Mouse (Mus musculus): ENCODE data around the gene Olfr1418. TPM values are rescaled to one million over a fixed set of nuclear protein-coding genes. Genes with fewer than 3 reads are reported as not detected.

Gene Olfr1418
- polyA plus RNA-seq, 1 experiment = not detected

DNA sequence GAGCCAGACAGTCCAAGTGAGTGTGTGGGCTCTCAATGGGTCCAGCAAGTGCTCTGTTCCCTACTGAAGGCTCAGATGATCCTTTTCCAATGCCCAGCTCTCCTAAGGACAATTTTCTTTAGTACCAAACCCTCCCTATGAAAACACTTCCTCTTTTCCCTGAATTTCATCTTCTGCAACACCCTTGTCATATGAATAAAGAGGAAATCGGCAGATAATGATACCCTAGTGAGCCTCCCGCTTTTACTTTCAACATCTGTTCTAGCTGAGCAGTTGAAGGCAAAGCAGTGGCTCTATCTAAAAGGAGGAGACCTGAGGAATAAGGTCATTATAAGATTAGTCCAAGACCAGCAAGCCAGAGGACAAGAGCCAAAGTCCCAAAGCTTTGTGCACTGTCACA lies 52.4 kb downstream of the Olfr1418 start:
- no peaks in the 10 kb centered on the region for H3K36me3 ChIP-seq (ENCODE audit: control insufficient read depth, insufficient read depth)
- no peaks in the 10 kb centered on the region for H3K79me2 ChIP-seq (ENCODE audit: control insufficient read depth, insufficient read depth)
- no peak overlapping the region for H3K4me2 ChIP-seq (ENCODE audit: low read depth)
- no peak overlapping the region for H3ac ChIP-seq (ENCODE audit: control insufficient read depth, insufficient read length)
- TF ChIP-seq POLR2A (IDR thresholded peaks at IDR 0.05; ENCODE audit: insufficient read length, low read depth) = no peak
- TF ChIP-seq CEBPB (IDR thresholded peaks at IDR 0.05; ENCODE audit: insufficient read depth, poor library complexity, severe bottlenecking) = no peak
- TF ChIP-seq TCF3 (IDR thresholded peaks at IDR 0.05; ENCODE audit: insufficient read length, low read depth) = no peak
- no peak for TF ChIP-seq TCF12 (IDR thresholded peaks at IDR 0.05; ENCODE audit: insufficient read depth, poor library complexity, severe bottlenecking)
- TF ChIP-seq USF1 (IDR thresholded peaks at IDR 0.05; ENCODE audit: low read depth) = no peak
- TF ChIP-seq MYOD1 (IDR thresholded peaks at IDR 0.05; ENCODE audit: control insufficient read depth in 1 of 3, insufficient read length in 2 of 3, low read depth in 2 of 3) = no peak
- TF ChIP-seq SRF (IDR thresholded peaks at IDR 0.05; ENCODE audit: control insufficient read depth, insufficient read length, low read depth) = no peak
- no peak for TF ChIP-seq REST (IDR thresholded peaks at IDR 0.05; ENCODE audit: insufficient read depth, insufficient read length)
- no peak for TF ChIP-seq POLR2AphosphoS2 (IDR thresholded peaks at IDR 0.05; ENCODE audit: insufficient read length, low read depth)
- no peak for TF ChIP-seq MYOG (IDR thresholded peaks at IDR 0.05; ENCODE audit: control insufficient read depth in 1 of 3, insufficient read depth in 1 of 3, insufficient read length in 2 of 3, low read depth in 2 of 3)
- no peak overlapping the region for H3K4me3 ChIP-seq
- no peaks in the 10 kb centered on the region for H3K27me3 ChIP-seq (ENCODE audit: control insufficient read depth, insufficient read depth, insufficient read length)

DNA sequence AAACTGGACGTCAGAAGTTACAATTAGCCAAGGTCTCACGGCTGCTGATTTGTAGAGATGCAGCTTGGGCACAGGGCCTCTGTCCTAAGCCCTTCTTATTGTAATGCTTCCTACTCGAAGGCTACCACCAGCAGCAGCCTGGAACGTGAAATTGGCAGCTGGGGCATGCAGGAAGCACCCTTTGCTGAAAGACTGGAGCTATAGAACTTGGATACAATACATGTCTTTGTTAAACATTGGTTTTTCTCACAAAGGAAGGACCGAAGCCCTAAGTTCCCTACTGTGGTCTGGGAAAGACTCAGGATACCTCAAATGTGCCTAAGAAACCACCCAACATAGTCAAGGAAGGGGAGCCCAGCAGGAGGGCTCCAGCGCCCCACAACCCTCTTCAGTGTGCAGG lies 53.0 kb downstream of the Olfr1418 start:
- Histone ChIP-seq H3K4me2 (ENCODE audit: low read depth) (no peak overlapping the region), H3K27me3 (ENCODE audit: control insufficient read depth, insufficient read depth, insufficient read length) (no peaks in the 10 kb centered on the region), H3ac (ENCODE audit: control insufficient read depth, insufficient read length) (no peak overlapping the region), H3K79me2 (ENCODE audit: control insufficient read depth, insufficient read depth) (no peaks in the 10 kb centered on the region), H3K36me3 (ENCODE audit: control insufficient read depth, insufficient read depth) (no peaks in the 10 kb centered on the region), H3K4me3 (no peak overlapping the region)
- TF ChIP-seq MYOG (IDR thresholded peaks at IDR 0.05; ENCODE audit: control insufficient read depth in 1 of 3, insufficient read depth in 1 of 3, insufficient read length in 2 of 3, low read depth in 2 of 3) = no peak
- TF ChIP-seq USF1 (IDR thresholded peaks at IDR 0.05; ENCODE audit: low read depth) = no peak
- TF ChIP-seq POLR2AphosphoS2 (IDR thresholded peaks at IDR 0.05; ENCODE audit: insufficient read length, low read depth) = no peak
- TF ChIP-seq SRF (IDR thresholded peaks at IDR 0.05; ENCODE audit: control insufficient read depth, insufficient read length, low read depth) = no peak
- TF ChIP-seq REST (IDR thresholded peaks at IDR 0.05; ENCODE audit: insufficient read depth, insufficient read length) = no peak
- TF ChIP-seq TCF12 (IDR thresholded peaks at IDR 0.05; ENCODE audit: insufficient read depth, poor library complexity, severe bottlenecking) = no peak
- TF ChIP-seq MAX (IDR thresholded peaks at IDR 0.05; ENCODE audit: low read depth) = no peak
- no peak for TF ChIP-seq MYOD1 (IDR thresholded peaks at IDR 0.05; ENCODE audit: control insufficient read depth in 1 of 3, insufficient read length in 2 of 3, low read depth in 2 of 3)
- TF ChIP-seq TCF3 (IDR thresholded peaks at IDR 0.05; ENCODE audit: insufficient read length, low read depth) = no peak
- TF ChIP-seq CEBPB (IDR thresholded peaks at IDR 0.05; ENCODE audit: insufficient read depth, poor library complexity, severe bottlenecking) = no peak
- TF ChIP-seq POLR2A (IDR thresholded peaks at IDR 0.05; ENCODE audit: insufficient read length, low read depth) = no peak

- Histone ChIP-seq H3K27me3 (ENCODE audit: control insufficient read depth, insufficient read depth, insufficient read length) (no peaks in the 10 kb centered on the region), H3K4me2 (ENCODE audit: low read depth) (no peak overlapping the region), H3ac (ENCODE audit: control insufficient read depth, insufficient read length) (no peak overlapping the region), H3K36me3 (ENCODE audit: control insufficient read depth, insufficient read depth) (no peaks in the 10 kb centered on the region), H3K4me3 (no peak overlapping the region), H3K79me2 (ENCODE audit: control insufficient read depth, insufficient read depth) (no peaks in the 10 kb centered on the region)
- TF ChIP-seq CEBPB (IDR thresholded peaks at IDR 0.05; ENCODE audit: insufficient read depth, poor library complexity, severe bottlenecking) (no peak), TCF3 (IDR thresholded peaks at IDR 0.05; ENCODE audit: insufficient read length, low read depth) (no peak), SRF (IDR thresholded peaks at IDR 0.05; ENCODE audit: control insufficient read depth, insufficient read length, low read depth) (no peak), POLR2A (IDR thresholded peaks at IDR 0.05; ENCODE audit: insufficient read length, low read depth) (no peak), TCF12 (IDR thresholded peaks at IDR 0.05; ENCODE audit: insufficient read depth, poor library complexity, severe bottlenecking) (no peak), MAX (IDR thresholded peaks at IDR 0.05; ENCODE audit: low read depth) (no peak), MYOD1 (IDR thresholded peaks at IDR 0.05; ENCODE audit: control insufficient read depth in 1 of 3, insufficient read length in 2 of 3, low read depth in 2 of 3) (no peak), POLR2AphosphoS2 (IDR thresholded peaks at IDR 0.05; ENCODE audit: insufficient read length, low read depth) (no peak), USF1 (IDR thresholded peaks at IDR 0.05; ENCODE audit: low read depth) (no peak), MYOG (IDR thresholded peaks at IDR 0.05; ENCODE audit: control insufficient read depth in 1 of 3, insufficient read depth in 1 of 3, insufficient read length in 2 of 3, low read depth in 2 of 3) (no peak), E2F4 (IDR thresholded peaks at IDR 0.05; ENCODE audit: insufficient read depth) (no peak), REST (IDR thresholded peaks at IDR 0.05; ENCODE audit: insufficient read depth, insufficient read length) (no peak)
Measured at GRCm38 (mm10) chr19:11807251-11807650, 53.6 kb downstream of the Olfr1418 start.

GRCm38 (mm10) chr19:11804423-11804822 lies 56.4 kb downstream of the Olfr1418 start:
- Histone ChIP-seq H3K27me3 (ENCODE audit: control insufficient read depth, insufficient read depth, insufficient read length) (no peaks in the 10 kb centered on the region), H3ac (ENCODE audit: control insufficient read depth, insufficient read length) (no peak overlapping the region), H3K4me3 (no peak overlapping the region), H3K4me2 (ENCODE audit: low read depth) (no peak overlapping the region), H3K36me3 (ENCODE audit: control insufficient read depth, insufficient read depth) (no peaks in the 10 kb centered on the region), H3K79me2 (ENCODE audit: control insufficient read depth, insufficient read depth) (no peaks in the 10 kb centered on the region)
- TF ChIP-seq E2F4 (IDR thresholded peaks at IDR 0.05; ENCODE audit: insufficient read depth) (no peak), CEBPB (IDR thresholded peaks at IDR 0.05; ENCODE audit: insufficient read depth, poor library complexity, severe bottlenecking) (no peak), USF1 (IDR thresholded peaks at IDR 0.05; ENCODE audit: low read depth) (no peak), SRF (IDR thresholded peaks at IDR 0.05; ENCODE audit: control insufficient read depth, insufficient read length, low read depth) (no peak), TCF3 (IDR thresholded peaks at IDR 0.05; ENCODE audit: insufficient read length, low read depth) (no peak), REST (IDR thresholded peaks at IDR 0.05; ENCODE audit: insufficient read depth, insufficient read length) (no peak), POLR2A (IDR thresholded peaks at IDR 0.05; ENCODE audit: insufficient read length, low read depth) (no peak), MYOD1 (IDR thresholded peaks at IDR 0.05; ENCODE audit: control insufficient read depth in 1 of 3, insufficient read length in 2 of 3, low read depth in 2 of 3) (no peak), MYOG (IDR thresholded peaks at IDR 0.05; ENCODE audit: control insufficient read depth in 1 of 3, insufficient read depth in 1 of 3, insufficient read length in 2 of 3, low read depth in 2 of 3) (no peak)

Other genes starting within 250 kb of the Olfr1418 start
- gene Ms4a2, start 237.3 kb downstream of the Olfr1418 start, polyA plus RNA-seq (2012; fragmentation: generic; extraction: Trizol) = not detected
- not detected for gene Ms4a3, start 220.2 kb downstream of the Olfr1418 start, polyA plus RNA-seq (2012; fragmentation: generic; extraction: Trizol)
- gene Oosp2, start 200.5 kb downstream of the Olfr1418 start, polyA plus RNA-seq (2012; fragmentation: generic; extraction: Trizol) = not detected
- gene Oosp1, start 169.9 kb downstream of the Olfr1418 start, polyA plus RNA-seq (2012; fragmentation: generic; extraction: Trizol) = not detected
- not detected for gene Oosp3, start 164.0 kb downstream of the Olfr1418 start, polyA plus RNA-seq (2012; fragmentation: generic; extraction: Trizol)
- gene Gif, start 113.5 kb downstream of the Olfr1418 start, polyA plus RNA-seq (2012; fragmentation: generic; extraction: Trizol) = not detected
- 47.9 TPM for gene Mrpl16, start 90.7 kb downstream of the Olfr1418 start, polyA plus RNA-seq (2012; fragmentation: generic; extraction: Trizol)
- 3.3 TPM for gene Stx3, start 41.7 kb downstream of the Olfr1418 start, polyA plus RNA-seq (2012; fragmentation: generic; extraction: Trizol)
- gene Olfr1417, start 21.8 kb downstream of the Olfr1418 start, polyA plus RNA-seq (2012; fragmentation: generic; extraction: Trizol) = not detected
- gene Olfr1419, start 14.0 kb upstream of the Olfr1418 start, polyA plus RNA-seq (2012; fragmentation: generic; extraction: Trizol) = not detected
- gene Olfr1420, start 25.5 kb upstream of the Olfr1418 start, polyA plus RNA-seq (2012; fragmentation: generic; extraction: Trizol) = not detected
- gene Patl1, start 51.3 kb upstream of the Olfr1418 start, polyA plus RNA-seq (2012; fragmentation: generic; extraction: Trizol) = 13.9 TPM
- gene Osbp, start 104.9 kb upstream of the Olfr1418 start, polyA plus RNA-seq (2012; fragmentation: generic; extraction: Trizol) = 23.1 TPM
- not detected for gene Olfr1423, start 180.3 kb upstream of the Olfr1418 start, polyA plus RNA-seq (2012; fragmentation: generic; extraction: Trizol)
- not detected for gene Olfr1424, start 201.6 kb upstream of the Olfr1418 start, polyA plus RNA-seq (2012; fragmentation: generic; extraction: Trizol)
- gene Olfr1425, start 216.7 kb upstream of the Olfr1418 start, polyA plus RNA-seq (2012; fragmentation: generic; extraction: Trizol) = not detected
- gene Olfr1426, start 230.9 kb upstream of the Olfr1418 start, polyA plus RNA-seq (2012; fragmentation: generic; extraction: Trizol) = not detected
- gene Olfr1427, start 242.3 kb upstream of the Olfr1418 start, polyA plus RNA-seq (2012; fragmentation: generic; extraction: Trizol) = not detected